Mouse (Mus musculus) ES-Bruce4 (cell line): Measurements from ENCODE around the gene Mllt1.

Experiments used
- CTCF ChIP-seq: IDR thresholded peaks from one replicate; pipeline ENCODE4 v1.8.1; 2011; ENCODE audit warnings: low read depth, low read length
- EP300 ChIP-seq: IDR thresholded peaks from 2 replicates; pipeline ENCODE4 v1.6.1; 2011; ENCODE audit warnings: low read depth, low read length; ENCODE audit not compliant: insufficient read depth

GRCm38 (mm10) chr17:56890018-56890417 lies 45.2 kb downstream of the Mllt1 start:
- TF ChIP-seq EP300, result no peak
- no peak for TF ChIP-seq CTCF
